Mouse (Mus musculus): ENCODE results near the gene Rin1. TPM values are rescaled to one million over a fixed set of nuclear protein-coding genes. Genes with fewer than 3 reads are reported as not detected.

The Rin1 gene
- total and polyA plus RNA-seq, 3 experiments = 0.13 to 0.89 (median 0.47) TPM

DNA sequence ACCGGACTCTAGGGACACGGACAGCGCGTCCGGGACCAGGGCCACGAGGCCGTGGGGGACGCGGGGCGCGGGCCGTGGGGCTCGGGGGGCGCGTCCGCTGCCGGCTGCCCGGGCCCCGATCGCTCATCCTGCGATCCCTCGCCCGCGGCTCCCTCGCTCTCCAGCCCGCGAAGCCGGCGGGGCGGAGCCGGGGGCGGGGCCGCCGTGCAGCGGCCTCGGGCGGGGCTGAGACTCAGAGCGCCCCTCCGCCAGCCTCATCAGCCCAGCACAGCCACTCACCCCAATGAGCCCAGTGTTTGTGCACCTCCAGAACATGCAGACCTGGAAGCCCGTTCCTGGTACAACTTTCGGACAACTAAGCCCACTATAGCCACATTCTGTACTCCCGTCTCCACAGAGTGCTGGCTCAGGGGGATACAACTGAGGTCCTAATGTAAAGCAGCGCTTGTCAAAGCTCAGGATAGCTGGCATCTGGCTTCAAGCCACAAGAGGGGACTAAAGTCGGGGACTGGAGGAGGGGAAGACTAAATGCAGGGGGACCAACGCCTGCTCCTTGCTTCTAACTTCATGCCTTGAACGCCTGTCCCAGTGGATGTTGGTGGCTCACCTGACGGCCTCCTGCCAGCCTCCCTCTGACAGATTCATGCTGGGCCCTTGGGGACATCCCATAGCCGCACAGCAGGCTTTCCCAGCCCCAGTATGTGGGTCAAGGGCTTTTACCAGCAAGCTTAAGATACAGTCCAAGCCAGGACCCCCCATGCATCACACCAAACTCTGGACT, 48.3 kb downstream of the Rin1 start, which contains the start of gene Cnih2:
Gene Cnih2, minus strand, starts transcription at position 159 of the 781 bp plus-strand sequence.
- no peaks in the 10 kb centered on the region for H3K79me2 ChIP-seq (replicated peaks; ENCODE audit: control insufficient read depth, extremely low read depth, insufficient read depth, poor library complexity, severe bottlenecking)
- H3K4me1 ChIP-seq (ENCODE audit: control insufficient read depth in 1 of 2, insufficient read depth in 2 of 2) = peaks cover 10% of the 10 kb centered on the region in 2 experiments; a peak in 3 of 4 replicates
- H3K4me3 ChIP-seq (replicated peaks in 1 of 3; ENCODE audit: low read depth in 2 of 3, low read length in 2 of 3, poor library complexity in 1 of 3) = peak within 1 kb of the TSS in 1 of 3 experiments; percentile 34
- DNase-seq (ENCODE audit: extremely low read depth) = no peak
- no peak within 1 kb of the TSS for H3K27ac ChIP-seq (ENCODE audit: insufficient read depth, low read depth)
- no peaks in the 10 kb centered on the region for H3K27me3 ChIP-seq (replicated peaks)
- TF ChIP-seq SIN3A (IDR thresholded peaks at IDR 0.05; ENCODE audit: low read length) = no peak
- TF ChIP-seq POLR2AphosphoS2 (IDR thresholded peaks at IDR 0.05; ENCODE audit: low read depth, low read length) = no peak
- TF ChIP-seq ETS1 (conservative IDR thresholded peaks at IDR 0.05; ENCODE audit: low read depth, low read length) = no peak
- TF ChIP-seq RCOR1 (conservative IDR thresholded peaks at IDR 0.05; ENCODE audit: low read depth, low read length) = no peak
- TF ChIP-seq PAX5 (IDR thresholded peaks at IDR 0.05; ENCODE audit: low read length) = no peak
- no peak for TF ChIP-seq MYC (IDR thresholded peaks at IDR 0.05; ENCODE audit: low read depth, low read length)
- TF ChIP-seq JUN (IDR thresholded peaks at IDR 0.05; ENCODE audit: insufficient read depth, low read depth, low read length) = no peak
- TF ChIP-seq ELF1 (IDR thresholded peaks at IDR 0.05; ENCODE audit: low read depth, low read length) = no peak
- TF ChIP-seq MXI1 (IDR thresholded peaks at IDR 0.05; ENCODE audit: low read depth, low read length) = no peak
- TF ChIP-seq RAD21 (IDR thresholded peaks at IDR 0.05; ENCODE audit: low read depth, low read length) = no peak
- TF ChIP-seq USF1 (IDR thresholded peaks at IDR 0.05; ENCODE audit: low read depth, low read length) = no peak
- TF ChIP-seq GABPA (IDR thresholded peaks at IDR 0.05; ENCODE audit: insufficient replicate concordance, low read depth, low read length) = no peak
- no peak for TF ChIP-seq NELFE (IDR thresholded peaks at IDR 0.05; ENCODE audit: low read depth, low read length)
- TF ChIP-seq ZKSCAN1 (IDR thresholded peaks at IDR 0.05; ENCODE audit: borderline replicate concordance, low read depth, low read length) = no peak
- TF ChIP-seq EP300 (IDR thresholded peaks at IDR 0.05; ENCODE audit: low read length) = no peak
- TF ChIP-seq CHD2 (IDR thresholded peaks at IDR 0.05; ENCODE audit: low read length) = no peak
- TF ChIP-seq MAX (IDR thresholded peaks at IDR 0.05; ENCODE audit: low read length) = no peak
- no peak for TF ChIP-seq NRF1 (IDR thresholded peaks at IDR 0.05; ENCODE audit: low read depth, low read length)
- dilution Hi-C loops (cut with MboI; ENCODE audit: extremely low pct_ligation_motif_present, extremely low pct_unique_long_range_greater_than_20kb, low sequenced_read_pairs) (no loop called here), in situ Hi-C loops (cut with MboI; ENCODE audit: low pct_ligation_motif_present, low pct_unique_long_range_greater_than_20kb, low sequenced_read_pairs) (no loop called here)
- H3K9me3 ChIP-seq (replicated peaks; ENCODE audit: low read length) = no peaks in the 10 kb centered on the region
- peak within 1 kb of the TSS; percentile 72 for H3K4me2 ChIP-seq (ENCODE audit: insufficient read depth, low read depth, poor library complexity, severe bottlenecking)
- H3K9ac ChIP-seq (ENCODE audit: insufficient read depth, low read depth) = peak within 1 kb of the TSS; percentile 58
- H3K36me3 ChIP-seq (replicated peaks in 1 of 2; ENCODE audit: control insufficient read depth in 1 of 2, insufficient read depth in 1 of 2, low read length in 1 of 2) = peaks cover 38 to 55% of the 10 kb centered on the region in 2 experiments

- H3K79me2 ChIP-seq (replicated peaks; ENCODE audit: control insufficient read depth, extremely low read depth, insufficient read depth, poor library complexity, severe bottlenecking) = peaks cover 5% of the 10 kb centered on the region; the same call in 1 of the 2 replicates
- peaks cover 46 to 73% of the 10 kb centered on the region in 2 experiments for H3K36me3 ChIP-seq (replicated peaks in 1 of 2; ENCODE audit: control insufficient read depth in 1 of 2, insufficient read depth in 1 of 2, low read length in 1 of 2)
- H3K4me1 ChIP-seq (ENCODE audit: control insufficient read depth in 1 of 2, insufficient read depth in 2 of 2) = peaks cover 6 to 22% of the 10 kb centered on the region in 2 experiments; a peak in 3 of 4 replicates
- TF ChIP-seq CHD1 (IDR thresholded peaks at IDR 0.05; ENCODE audit: low read depth, low read length) (0 out of 2 replicates have a peak, but pooled peaks have one; percentile 37), NRF1 (IDR thresholded peaks at IDR 0.05; ENCODE audit: low read depth, low read length) (no peak)
- H3K9ac ChIP-seq (ENCODE audit: insufficient read depth, low read depth) = peak overlapping the region; percentile 84
- no peaks in the 10 kb centered on the region for H3K9me3 ChIP-seq (replicated peaks; ENCODE audit: low read length)
- H3K4me3 ChIP-seq (replicated peaks in 1 of 3; ENCODE audit: low read depth in 2 of 3, low read length in 2 of 3, poor library complexity in 1 of 3) = peak overlapping the region; percentile 78 to 85 (median 81)
- H3K4me2 ChIP-seq (ENCODE audit: insufficient read depth, low read depth, poor library complexity, severe bottlenecking) = peak overlapping the region; percentile 88
- DNase-seq (ENCODE audit: extremely low read depth) = no peak
- H3K27ac ChIP-seq (ENCODE audit: insufficient read depth, low read depth) = no peak overlapping the region; the same call in 1 of the 2 replicates
- in situ Hi-C loops (cut with MboI; ENCODE audit: low pct_ligation_motif_present, low pct_unique_long_range_greater_than_20kb, low sequenced_read_pairs) = no loop called here
- H3K27me3 ChIP-seq (replicated peaks) = no peaks in the 10 kb centered on the region
- dilution Hi-C loops (cut with MboI; ENCODE audit: extremely low pct_ligation_motif_present, extremely low pct_unique_long_range_greater_than_20kb, low sequenced_read_pairs) = no loop called here
Measured at GRCm38 (mm10) chr19:5106074-5106473, 55.8 kb downstream of the Rin1 start.

Other genes with a start within 250 kb of the Rin1 start
Only the 20 nearest of the 25 such genes appear.
- gene Ccs, start 211.1 kb upstream of the Rin1 start, total RNA-seq (2012; rRNA removed) = 42.1 and 42.6 TPM in 2 replicates
- gene Ccs, start 211.1 kb upstream of the Rin1 start, total RNA-seq (2014; rRNA removed) = 25.6 and 30.7 TPM in 2 replicates
- gene Ccs, start 211.1 kb upstream of the Rin1 start, polyA plus RNA-seq (2012; ENCODE audit: insufficient read length, low read depth) = 32.0 and 39.1 TPM in 2 replicates
- gene Ccdc87, start 211.1 kb upstream of the Rin1 start, total RNA-seq (2012; rRNA removed) = not detected in 2 replicates
- gene Ccdc87, start 211.1 kb upstream of the Rin1 start, total RNA-seq (2014; rRNA removed) = not detected in 2 replicates
- not detected in 2 replicates for gene Ccdc87, start 211.1 kb upstream of the Rin1 start, polyA plus RNA-seq (2012; ENCODE audit: insufficient read length, low read depth)
- gene Ctsf, start 195.4 kb upstream of the Rin1 start, total RNA-seq (2012; rRNA removed) = not detected in 2 replicates
- not detected in 2 replicates for gene Ctsf, start 195.4 kb upstream of the Rin1 start, total RNA-seq (2014; rRNA removed)
- not detected in 2 replicates for gene Ctsf, start 195.4 kb upstream of the Rin1 start, polyA plus RNA-seq (2012; ENCODE audit: insufficient read length, low read depth)
- 0.34 and 0.67 TPM in 2 replicates for gene Actn3, start 172.6 kb upstream of the Rin1 start, total RNA-seq (2012; rRNA removed)
- gene Actn3, start 172.6 kb upstream of the Rin1 start, total RNA-seq (2014; rRNA removed) = 0.32 TPM in 1 of 2 replicates, not detected in the other
- gene Actn3, start 172.6 kb upstream of the Rin1 start, polyA plus RNA-seq (2012; ENCODE audit: insufficient read length, low read depth) = 0.37 and 0.41 TPM in 2 replicates
- 8.0 and 8.4 TPM in 2 replicates for gene Zdhhc24, start 171.8 kb upstream of the Rin1 start, total RNA-seq (2012; rRNA removed)
- 4.5 and 5.0 TPM in 2 replicates for gene Zdhhc24, start 171.8 kb upstream of the Rin1 start, total RNA-seq (2014; rRNA removed)
- gene Zdhhc24, start 171.8 kb upstream of the Rin1 start, polyA plus RNA-seq (2012; ENCODE audit: insufficient read length, low read depth) = 4.7 and 5.0 TPM in 2 replicates
- 2.7 and 3.0 TPM in 2 replicates for gene Bbs1, start 143.9 kb upstream of the Rin1 start, total RNA-seq (2012; rRNA removed)
- gene Bbs1, start 143.9 kb upstream of the Rin1 start, total RNA-seq (2014; rRNA removed) = 2.0 and 3.1 TPM in 2 replicates
- gene Bbs1, start 143.9 kb upstream of the Rin1 start, polyA plus RNA-seq (2012; ENCODE audit: insufficient read length, low read depth) = 2.1 and 2.8 TPM in 2 replicates
- 89.7 and 109 TPM in 2 replicates for gene Dpp3, start 122.2 kb upstream of the Rin1 start, total RNA-seq (2012; rRNA removed)
- 74.0 and 79.6 TPM in 2 replicates for gene Dpp3, start 122.2 kb upstream of the Rin1 start, total RNA-seq (2014; rRNA removed)
- gene Dpp3, start 122.2 kb upstream of the Rin1 start, polyA plus RNA-seq (2012; ENCODE audit: insufficient read length, low read depth) = 97.3 and 100.0 TPM in 2 replicates
- 0.42 TPM in 1 of 2 replicates, not detected in the other for gene Peli3, start 107.4 kb upstream of the Rin1 start, total RNA-seq (2012; rRNA removed)
- gene Peli3, start 107.4 kb upstream of the Rin1 start, total RNA-seq (2014; rRNA removed) = 0.07 TPM in 1 of 2 replicates, not detected in the other
- not detected in 2 replicates for gene Peli3, start 107.4 kb upstream of the Rin1 start, polyA plus RNA-seq (2012; ENCODE audit: insufficient read length, low read depth)
- 74.0 and 100 TPM in 2 replicates for gene Mrpl11, start 88.3 kb upstream of the Rin1 start, total RNA-seq (2012; rRNA removed)
- 160 and 171 TPM in 2 replicates for gene Mrpl11, start 88.3 kb upstream of the Rin1 start, total RNA-seq (2014; rRNA removed)
- 101 and 102 TPM in 2 replicates for gene Mrpl11, start 88.3 kb upstream of the Rin1 start, polyA plus RNA-seq (2012; ENCODE audit: insufficient read length, low read depth)
- gene Npas4, start 60.2 kb upstream of the Rin1 start, total RNA-seq (2012; rRNA removed) = not detected in 2 replicates
- gene Npas4, start 60.2 kb upstream of the Rin1 start, total RNA-seq (2014; rRNA removed) = not detected in 2 replicates
- gene Npas4, start 60.2 kb upstream of the Rin1 start, polyA plus RNA-seq (2012; ENCODE audit: insufficient read length, low read depth) = not detected in 2 replicates
- gene Slc29a2, start 26.6 kb upstream of the Rin1 start, total RNA-seq (2012; rRNA removed) = 4.2 and 6.7 TPM in 2 replicates
- gene Slc29a2, start 26.6 kb upstream of the Rin1 start, total RNA-seq (2014; rRNA removed) = 0.96 and 2.1 TPM in 2 replicates
- gene Slc29a2, start 26.6 kb upstream of the Rin1 start, polyA plus RNA-seq (2012; ENCODE audit: insufficient read length, low read depth) = 5.6 and 6.6 TPM in 2 replicates
- gene B4gat1, start 11.7 kb upstream of the Rin1 start, total RNA-seq (2012; rRNA removed) = 9.8 and 12.1 TPM in 2 replicates
- 6.9 and 7.7 TPM in 2 replicates for gene B4gat1, start 11.7 kb upstream of the Rin1 start, total RNA-seq (2014; rRNA removed)
- gene B4gat1, start 11.7 kb upstream of the Rin1 start, polyA plus RNA-seq (2012; ENCODE audit: insufficient read length, low read depth) = 5.2 and 5.6 TPM in 2 replicates
- gene AC124502.3, start 11.6 kb upstream of the Rin1 start, total RNA-seq (2012; rRNA removed) = 1.3 and 2.1 TPM in 2 replicates
- 0.15 and 0.22 TPM in 2 replicates for gene AC124502.3, start 11.6 kb upstream of the Rin1 start, total RNA-seq (2014; rRNA removed)
- gene AC124502.3, start 11.6 kb upstream of the Rin1 start, polyA plus RNA-seq (2012; ENCODE audit: insufficient read length, low read depth) = 0.29 TPM in 1 of 2 replicates, not detected in the other
- 22.8 and 24.6 TPM in 2 replicates for gene Brms1, start 9.1 kb upstream of the Rin1 start, total RNA-seq (2012; rRNA removed)
- 30.0 and 36.3 TPM in 2 replicates for gene Brms1, start 9.1 kb upstream of the Rin1 start, total RNA-seq (2014; rRNA removed)
- 50.9 and 63.7 TPM in 2 replicates for gene Brms1, start 9.1 kb upstream of the Rin1 start, polyA plus RNA-seq (2012; ENCODE audit: insufficient read length, low read depth)
- gene Cd248, start 17.6 kb downstream of the Rin1 start, total RNA-seq (2012; rRNA removed) = not detected in 2 replicates
- gene Cd248, start 17.6 kb downstream of the Rin1 start, total RNA-seq (2014; rRNA removed) = not detected in 2 replicates
- not detected in 2 replicates for gene Cd248, start 17.6 kb downstream of the Rin1 start, polyA plus RNA-seq (2012; ENCODE audit: insufficient read length, low read depth)
- gene Tmem151a, start 35.0 kb downstream of the Rin1 start, total RNA-seq (2012; rRNA removed) = not detected in 2 replicates
- gene Tmem151a, start 35.0 kb downstream of the Rin1 start, total RNA-seq (2014; rRNA removed) = not detected in 2 replicates
- not detected in 2 replicates for gene Tmem151a, start 35.0 kb downstream of the Rin1 start, polyA plus RNA-seq (2012; ENCODE audit: insufficient read length, low read depth)
- gene Yif1a, start 38.1 kb downstream of the Rin1 start, total RNA-seq (2012; rRNA removed) = 62.6 and 65.0 TPM in 2 replicates
- 63.6 and 72.4 TPM in 2 replicates for gene Yif1a, start 38.1 kb downstream of the Rin1 start, total RNA-seq (2014; rRNA removed)
- 33.1 and 39.0 TPM in 2 replicates for gene Yif1a, start 38.1 kb downstream of the Rin1 start, polyA plus RNA-seq (2012; ENCODE audit: insufficient read length, low read depth)
- 0.55 and 0.72 TPM in 2 replicates for gene Cnih2, start 48.0 kb downstream of the Rin1 start, total RNA-seq (2012; rRNA removed)
- 0.23 TPM in 1 of 2 replicates, not detected in the other for gene Cnih2, start 48.0 kb downstream of the Rin1 start, total RNA-seq (2014; rRNA removed)
- gene Cnih2, start 48.0 kb downstream of the Rin1 start, polyA plus RNA-seq (2012; ENCODE audit: insufficient read length, low read depth) = 1.7 and 2.2 TPM in 2 replicates
- 78.4 and 90.6 TPM in 2 replicates for gene Rab1b, start 56.6 kb downstream of the Rin1 start, total RNA-seq (2012; rRNA removed)
- 76.3 and 88.3 TPM in 2 replicates for gene Rab1b, start 56.6 kb downstream of the Rin1 start, total RNA-seq (2014; rRNA removed)
- 80.5 and 87.1 TPM in 2 replicates for gene Rab1b, start 56.6 kb downstream of the Rin1 start, polyA plus RNA-seq (2012; ENCODE audit: insufficient read length, low read depth)
- 7.9 and 9.5 TPM in 2 replicates for gene Klc2, start 68.1 kb downstream of the Rin1 start, total RNA-seq (2012; rRNA removed)
- gene Klc2, start 68.1 kb downstream of the Rin1 start, total RNA-seq (2014; rRNA removed) = 4.8 and 5.9 TPM in 2 replicates
- 9.5 and 12.0 TPM in 2 replicates for gene Klc2, start 68.1 kb downstream of the Rin1 start, polyA plus RNA-seq (2012; ENCODE audit: insufficient read length, low read depth)

All from CH12.LX (cell line).